Mouse (Mus musculus): ENCODE results near the gene Reps2.

- TF ChIP-seq CTCF (IDR thresholded peaks at IDR 0.05) (no peak), EP300 (IDR thresholded peaks at IDR 0.05) (no peak)
Measured at GRCm38 (mm10) chrX:162531016-162531415, 112.4 kb downstream of the Reps2 start.

Measured in lung, postnatal 0 days (tissue).